ENCODE assay signal across 28 mouse cellular contexts in genomic region chr10:67898355-67898935, GRCm38 (mm10). TPM values are rescaled to one million over a fixed set of nuclear protein-coding genes. Genes with fewer than 3 reads are reported as not detected.
DNase-seq lines count a peak whose midpoint lies in the region; ATAC-seq and TF ChIP-seq lines count a peak whose summit lies in the region.
"Had no signal": no experiment of that assay in that cellular context is flagged by ENCODE, and none has a peak within 500 bp of the region (broad histone marks: within the 10 kb centered on the region; RNA-seq: fewer than 3 reads in every experiment).

No protein-coding gene starts in this region.

- no peak overlapping the region for H3K4me3 ChIP-seq in layer of hippocampus, adult 2 months
- no peak overlapping the region for H3K4me3 ChIP-seq in C2C12 (ENCODE audit: insufficient read depth, poor library complexity, severe bottlenecking)
- H3K4me3 ChIP-seq in embryonic fibroblast, embryonic 13.5 days (ENCODE audit: insufficient read depth, low read length), result no peak overlapping the region
- H3K4me3 ChIP-seq in midbrain, embryonic 13.5 days (replicated peaks), result no peak overlapping the region
- H3K4me3 ChIP-seq: embryonic facial prominence, embryonic 12.5 days; embryonic facial prominence, embryonic 15.5 days; erythroblast, embryonic 14.5 days; forebrain, embryonic 12.5 days; forebrain, embryonic 15.5 days; gastrocnemius, adult 2 months; heart, embryonic 10.5 days; heart, embryonic 13.5 days had no signal

- no peaks in the 10 kb centered on the region for H3K9me3 ChIP-seq in midbrain, embryonic 13.5 days
- H3K9me3 ChIP-seq: embryonic facial prominence, embryonic 12.5 days; embryonic facial prominence, embryonic 15.5 days; forebrain, embryonic 12.5 days; forebrain, embryonic 15.5 days; heart, embryonic 10.5 days; heart, embryonic 13.5 days had no signal

- no peak for TF ChIP-seq CTCF in layer of hippocampus, adult 2 months (conservative IDR thresholded peaks at IDR 0.05)
- no peak for TF ChIP-seq CTCF in C2C12 (IDR thresholded peaks at IDR 0.05; ENCODE audit: control insufficient read depth, insufficient read depth, insufficient read length)
- TF ChIP-seq CTCF in embryonic fibroblast, embryonic 13.5 days (IDR thresholded peaks at IDR 0.05; ENCODE audit: borderline replicate concordance, insufficient read depth, low read length), result no peak

- H3K9ac ChIP-seq in midbrain, embryonic 13.5 days (replicated peaks), result no peak overlapping the region
- H3K9ac ChIP-seq: embryonic facial prominence, embryonic 12.5 days; embryonic facial prominence, embryonic 15.5 days; forebrain, embryonic 12.5 days; forebrain, embryonic 15.5 days; heart, embryonic 13.5 days; hindbrain, embryonic 14.5 days had no signal

- peaks cover 35% of the 10 kb centered on the region for H3K36me3 ChIP-seq in C2C12 (ENCODE audit: control insufficient read depth, insufficient read depth)
- no peaks in the 10 kb centered on the region for H3K36me3 ChIP-seq in midbrain, embryonic 13.5 days
- H3K36me3 ChIP-seq: embryonic facial prominence, embryonic 12.5 days; forebrain, embryonic 12.5 days; forebrain, embryonic 15.5 days; G1E; heart, embryonic 10.5 days; heart, embryonic 13.5 days had no signal

- no peaks in the 10 kb centered on the region for H3K27me3 ChIP-seq in C2C12 (ENCODE audit: control insufficient read depth, insufficient read depth, insufficient read length)
- peaks cover 81% of the 10 kb centered on the region for H3K27me3 ChIP-seq in midbrain, embryonic 13.5 days
- H3K27me3 ChIP-seq: CH12.LX; embryonic facial prominence, embryonic 12.5 days; embryonic facial prominence, embryonic 15.5 days; forebrain, embryonic 15.5 days; heart, embryonic 13.5 days; Patski had no signal

- no peak overlapping the region for H3ac ChIP-seq in C2C12 (ENCODE audit: control insufficient read depth, insufficient read length, low read depth)

- H3K4me1 ChIP-seq in embryonic fibroblast, embryonic 13.5 days (ENCODE audit: control insufficient read depth, insufficient read depth, low read length), result peaks cover 10% of the 10 kb centered on the region
- H3K4me1 ChIP-seq in midbrain, embryonic 13.5 days (replicated peaks), result peaks cover 12% of the 10 kb centered on the region; the same call in 1 of the 2 replicates
- H3K4me1 ChIP-seq: embryonic facial prominence, embryonic 12.5 days; embryonic facial prominence, embryonic 15.5 days; heart, embryonic 10.5 days; heart, embryonic 13.5 days had no signal

- peak; percentile 5 for DNase-seq in adrenal gland, adult 2 months
- DNase-seq in adrenal gland, postnatal 4 days (ENCODE audit: low spot score in 2 of 2), result no peak
- no peak for DNase-seq in layer of hippocampus, adult 2 months (ENCODE audit: low spot score in 2 of 2)
- no peak for DNase-seq in layer of hippocampus, adult 8-10 months (ENCODE audit: low spot score in 2 of 2)
- DNase-seq in thymus, postnatal 4 days, result no peak
- DNase-seq: cerebellum, adult 18-20 months; cerebellum, adult 9-10 months; cerebellum, postnatal 14 days; gastrocnemius, adult 2 months; gastrocnemius, postnatal 14 days; heart, postnatal 14 days; heart, postnatal 4 days had no signal

- H3K79me2 ChIP-seq in C2C12 (ENCODE audit: control insufficient read depth, insufficient read depth), result peaks cover 45% of the 10 kb centered on the region

- H3K27ac ChIP-seq in layer of hippocampus, adult 2 months, result peak overlapping the region; percentile 56
- H3K27ac ChIP-seq in embryonic fibroblast, embryonic 13.5 days (ENCODE audit: insufficient read depth, low read length), result peak overlapping the region; percentile 95
- H3K27ac ChIP-seq in midbrain, embryonic 13.5 days, result no peak overlapping the region
- H3K27ac ChIP-seq: embryonic facial prominence, embryonic 12.5 days; embryonic facial prominence, embryonic 15.5 days; forebrain, embryonic 12.5 days; forebrain, embryonic 15.5 days; gastrocnemius, adult 2 months; heart, embryonic 10.5 days; heart, embryonic 13.5 days; hindbrain, embryonic 14.5 days; hindbrain, postnatal 0 days had no signal

- 89% methylated on average over 9 of the region's 9 CpGs for WGBS in midbrain, embryonic 13.5 days

- H3K79me3 ChIP-seq in C2C12 (ENCODE audit: low read depth), result peaks cover 24% of the 10 kb centered on the region

- TF ChIP-seq POLR2A in embryonic fibroblast, embryonic 13.5 days (IDR thresholded peaks at IDR 0.05; ENCODE audit: low read depth, low read length), result no peak

- ATAC-seq in midbrain, embryonic 13.5 days, result no peak
- ATAC-seq: forebrain, embryonic 15.5 days; hindbrain, postnatal 0 days; inflammation-experienced regulatory T-cells, adult 6 months had no signal

- H3K4me2 ChIP-seq in midbrain, embryonic 13.5 days (replicated peaks), result no peak overlapping the region
- H3K4me2 ChIP-seq: embryonic facial prominence, embryonic 12.5 days; embryonic facial prominence, embryonic 15.5 days; forebrain, embryonic 12.5 days; forebrain, embryonic 15.5 days; heart, embryonic 13.5 days; hindbrain, embryonic 14.5 days had no signal

TF ChIP-seq in C2C12, 6 proteins besides CTCF, POLR2A, EP300 and RAD21:
- no peak for TF ChIP-seq CEBPB (IDR thresholded peaks at IDR 0.05; ENCODE audit: low read depth)
- peak; percentile 77 for TF ChIP-seq MYOD1 (IDR thresholded peaks at IDR 0.05; ENCODE audit: control insufficient read depth, insufficient read length, low read depth)

RNA-seq across cellular contexts. Expression of gene Zfp365, which starts 14.0 kb away (rescaled TPM):
- total RNA-seq in adrenal gland, adult 2 months (2021), result 1 to 10 TPM; 1.7 to 2.3 TPM
- polyA plus RNA-seq in adrenal gland, adult 2 months (2012; rRNA removed), result 0.61 and 0.79 TPM in 2 replicates
- total RNA-seq in adrenal gland, postnatal 4 days (2021), result 1 to 10 TPM; 3.5 to 4.8 TPM
- total RNA-seq in layer of hippocampus, adult 2 months (2021), result 100 to 1,000 TPM; 248 to 257 TPM
- total RNA-seq in layer of hippocampus, adult 8-10 months (2022), result 100 to 1,000 TPM; 214 to 255 (median 232) TPM
- polyA plus RNA-seq in C2C12 (2012; fragmentation: generic; extraction: Trizol), result 14.1 TPM
- polyA plus RNA-seq in embryonic fibroblast, embryonic 13.5 days (2011; ENCODE audit: insufficient read length, low read depth, missing spikeins), result 19.8 and 28.6 TPM in 2 replicates
- polyA plus RNA-seq in midbrain, embryonic 13.5 days (2015; fragmentation: Nextera tagmentation; extraction: Ambion mirVana), result 2.7 and 3.0 TPM in 2 replicates
- polyA plus RNA-seq: erythroblast, embryonic 14.5 days; G1E had no signal

Comparison
In these comparisons a context has a peak if more than half of its experiments do, and no peak if none do; other contexts are left out.
1. RNA of gene Zfp365, which starts 14.0 kb away (total RNA-seq): 248 to 257 TPM in layer of hippocampus, adult 2 months and 214 to 255 TPM in layer of hippocampus, adult 8-10 months; 3.5 to 4.8 TPM in adrenal gland, postnatal 4 days and 1.7 to 2.3 TPM in adrenal gland, adult 2 months; every median in the first group is over 10 times any median in the second.